ENCODE assay signal across 20 mouse cellular contexts in genomic region chr4:84004055-84004778, GRCm38 (mm10).
DNase-seq lines count a peak whose midpoint lies in the region; ATAC-seq lines count a peak whose summit lies in the region.
"Had no signal": no experiment of that assay in that cellular context is flagged by ENCODE, and none has a peak within 500 bp of the region (broad histone marks: within the 10 kb centered on the region; RNA-seq: fewer than 3 reads in every experiment).

No protein-coding gene starts in this region.

- H3K9me3 ChIP-seq in heart, embryonic 11.5 days (replicated peaks; ENCODE audit: control insufficient read depth, low read length): 0 out of 2 replicates have a peak, but pooled peaks cover 2% of the 10 kb centered on the region
- no peaks in the 10 kb centered on the region for H3K9me3 ChIP-seq in embryonic facial prominence, embryonic 13.5 days
- no peaks in the 10 kb centered on the region for H3K9me3 ChIP-seq in neural tube, embryonic 13.5 days
- no peaks in the 10 kb centered on the region for H3K9me3 ChIP-seq in kidney, embryonic 15.5 days (replicated peaks)
- H3K9me3 ChIP-seq: forebrain, embryonic 15.5 days; heart, embryonic 13.5 days; limb, embryonic 12.5 days; liver, embryonic 15.5 days had no signal

- intact Hi-C loops in heart, postnatal 10 days (cut with DNase I): no loop called here

- 63% methylated on average over 7 of the region's 7 CpGs for WGBS in heart, embryonic 11.5 days (ENCODE audit: insufficient replicate concordance)
- 49% methylated on average over 7 of the region's 7 CpGs for WGBS in embryonic facial prominence, embryonic 13.5 days
- 75% methylated on average over 7 of the region's 7 CpGs for WGBS in neural tube, embryonic 13.5 days
- WGBS in kidney, embryonic 15.5 days: 67% methylated on average over 7 of the region's 7 CpGs

- no peak overlapping the region for H3K9ac ChIP-seq in heart, embryonic 11.5 days (ENCODE audit: low read depth, low read length)
- H3K9ac ChIP-seq in embryonic facial prominence, embryonic 13.5 days: no peak overlapping the region
- no peak overlapping the region for H3K9ac ChIP-seq in neural tube, embryonic 13.5 days
- no peak overlapping the region for H3K9ac ChIP-seq in kidney, embryonic 15.5 days
- H3K9ac ChIP-seq: forebrain, embryonic 15.5 days; heart, embryonic 13.5 days; limb, embryonic 12.5 days; liver, embryonic 15.5 days had no signal

- H3K36me3 ChIP-seq in heart, embryonic 11.5 days (ENCODE audit: control insufficient read depth, insufficient read depth, low read length): no peaks in the 10 kb centered on the region
- H3K36me3 ChIP-seq in embryonic facial prominence, embryonic 13.5 days: no peaks in the 10 kb centered on the region
- H3K36me3 ChIP-seq in neural tube, embryonic 13.5 days: no peaks in the 10 kb centered on the region
- no peaks in the 10 kb centered on the region for H3K36me3 ChIP-seq in kidney, embryonic 15.5 days
- H3K36me3 ChIP-seq: forebrain, embryonic 15.5 days; heart, embryonic 13.5 days; limb, embryonic 12.5 days; liver, embryonic 15.5 days had no signal

- H3K27me3 ChIP-seq in heart, embryonic 11.5 days (ENCODE audit: control insufficient read depth, insufficient read depth, low read length): no peaks in the 10 kb centered on the region
- no peaks in the 10 kb centered on the region for H3K27me3 ChIP-seq in embryonic facial prominence, embryonic 13.5 days
- H3K27me3 ChIP-seq in neural tube, embryonic 13.5 days: no peaks in the 10 kb centered on the region
- no peaks in the 10 kb centered on the region for H3K27me3 ChIP-seq in kidney, embryonic 15.5 days
- H3K27me3 ChIP-seq: forebrain, embryonic 15.5 days; heart, embryonic 13.5 days; limb, embryonic 12.5 days; liver, embryonic 15.5 days had no signal

- H3K27ac ChIP-seq in heart, embryonic 11.5 days (ENCODE audit: low read depth, low read length): no peak overlapping the region
- 0 out of 2 replicates have a peak overlapping the region, but pooled peaks have one; percentile 40 for H3K27ac ChIP-seq in embryonic facial prominence, embryonic 13.5 days
- H3K27ac ChIP-seq in neural tube, embryonic 13.5 days (replicated peaks): peak overlapping the region; percentile 49; the same call in 1 of the 2 replicates
- no peak overlapping the region for H3K27ac ChIP-seq in kidney, embryonic 15.5 days
- H3K27ac ChIP-seq: forebrain, embryonic 15.5 days; heart, embryonic 13.5 days; liver, embryonic 15.5 days had no signal

- H3K4me2 ChIP-seq in heart, embryonic 11.5 days: no peak overlapping the region
- H3K4me2 ChIP-seq in embryonic facial prominence, embryonic 13.5 days: no peak overlapping the region
- no peak overlapping the region for H3K4me2 ChIP-seq in neural tube, embryonic 13.5 days
- no peak overlapping the region for H3K4me2 ChIP-seq in kidney, embryonic 15.5 days
- H3K4me2 ChIP-seq: forebrain, embryonic 15.5 days; heart, embryonic 13.5 days; limb, embryonic 12.5 days; liver, embryonic 15.5 days had no signal

- no peak for ATAC-seq in heart, embryonic 11.5 days (replicated peaks; ENCODE audit: insufficient number of reproducible peaks, low FRiP score, low TSS enrichment)
- ATAC-seq in embryonic facial prominence, embryonic 13.5 days (ENCODE audit: insufficient number of reproducible peaks, insufficient read depth, low FRiP score, low TSS enrichment, low read depth): no peak
- ATAC-seq in neural tube, embryonic 13.5 days (ENCODE audit: low read depth): no peak
- no peak for ATAC-seq in kidney, embryonic 15.5 days (replicated peaks; ENCODE audit: low FRiP score)
- ATAC-seq: forebrain, embryonic 15.5 days; lung, postnatal 0 days; midbrain, embryonic 16.5 days had no signal

- peak; percentile 42 for DNase-seq in heart, postnatal 10 days
- DNase-seq in embryo, embryonic 10.5 days (ENCODE audit: low spot score): peak; percentile 66
- DNase-seq in left cerebral cortex, adult 18-20 months (ENCODE audit: low spot score in 2 of 2): no peak
- DNase-seq: adrenal gland, adult 8-10 months; cerebellum, adult 11 months; cerebellum, postnatal 25 days; kidney, adult 2 months; kidney, postnatal 25 days; right cerebral cortex, postnatal 4 days; thymus, postnatal 36 days had no signal

- H3K4me3 ChIP-seq in heart, embryonic 11.5 days (ENCODE audit: low read depth, low read length): no peak overlapping the region
- no peak overlapping the region for H3K4me3 ChIP-seq in embryonic facial prominence, embryonic 13.5 days
- H3K4me3 ChIP-seq in neural tube, embryonic 13.5 days: no peak overlapping the region
- no peak overlapping the region for H3K4me3 ChIP-seq in kidney, embryonic 15.5 days (replicated peaks)
- H3K4me3 ChIP-seq: forebrain, embryonic 15.5 days; heart, embryonic 13.5 days; limb, embryonic 12.5 days; liver, embryonic 15.5 days had no signal

- no peaks in the 10 kb centered on the region for H3K4me1 ChIP-seq in heart, embryonic 11.5 days (ENCODE audit: control insufficient read depth, insufficient read depth, low read length)
- peaks cover 27% of the 10 kb centered on the region for H3K4me1 ChIP-seq in embryonic facial prominence, embryonic 13.5 days
- H3K4me1 ChIP-seq in neural tube, embryonic 13.5 days (replicated peaks): peaks cover 32% of the 10 kb centered on the region
- H3K4me1 ChIP-seq in kidney, embryonic 15.5 days: peaks cover 22% of the 10 kb centered on the region
- H3K4me1 ChIP-seq: forebrain, embryonic 15.5 days; liver, embryonic 15.5 days had no signal

Comparison
In these comparisons a context has a peak if more than half of its experiments do, and no peak if none do; other contexts are left out.
1. DNase-seq: peak in heart, postnatal 10 days (2 of 2) and embryo, embryonic 10.5 days (single experiment); none in left cerebral cortex, adult 18-20 months (0 of 2).
2. H3K27ac ChIP-seq: peak in embryonic facial prominence, embryonic 13.5 days (single experiment) and neural tube, embryonic 13.5 days (single experiment); none in heart, embryonic 11.5 days (single experiment) and kidney, embryonic 15.5 days (single experiment).